Mouse (Mus musculus) brain, embryonic 14.5 days (tissue): Measurements from ENCODE around the gene Akna.

Source experiments
- CTCF ChIP-seq: fragments of 200-500 bp; IDR thresholded peaks from 2 replicates; pipeline ENCODE4 v1.5.1; 2012; ENCODE audit warnings: inconsistent platforms, mild to moderate bottlenecking, moderate library complexity, borderline replicate concordance; ENCODE audit not compliant: insufficient read depth, insufficient read length; ENCODE audit errors: extremely low read depth
- POLR2A ChIP-seq: fragments of 200-500 bp; IDR thresholded peaks from 2 replicates; pipeline ENCODE4 v1.6.1; 2012; ENCODE audit warnings: mild to moderate bottlenecking, inconsistent platforms, borderline replicate concordance; ENCODE audit not compliant: poor library complexity, insufficient read depth, insufficient read length, severe bottlenecking; ENCODE audit errors: extremely low read depth

DNA sequence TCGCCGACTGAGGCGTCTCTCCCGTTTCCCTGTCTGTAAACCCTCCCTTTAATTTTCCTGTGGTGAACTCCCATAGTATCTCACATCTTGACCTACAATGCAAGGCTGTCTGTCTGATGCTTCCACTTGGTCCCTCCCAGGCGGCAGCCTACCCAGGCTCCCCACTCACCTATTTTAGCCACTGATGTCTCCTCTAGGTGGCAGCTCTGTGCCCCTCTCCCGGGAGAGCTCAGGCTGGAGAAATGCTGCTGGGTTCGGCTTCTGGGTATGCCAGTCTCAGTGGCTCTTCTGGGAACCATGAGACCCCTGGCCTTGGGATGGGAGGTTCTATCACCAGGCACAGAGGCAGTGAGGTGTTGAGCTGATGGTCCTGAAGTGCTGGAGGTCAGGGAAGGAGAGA, 25.7 kb downstream of the Akna start:
- TF ChIP-seq POLR2A (no peak), CTCF (peak; percentile 46; the same call in 1 of the 2 replicates)
